Mouse (Mus musculus) erythroblast, embryonic 14.5 days (primary cell): Measurements from ENCODE around the gene Madd. TPM values are rescaled to one million over a fixed set of nuclear protein-coding genes. Genes with fewer than 3 reads are reported as not detected.

ENCODE experiments used
- H3K27me3 ChIP-seq: 2 replicates; pipeline ENCODE4 v1.6.1; 2012; ENCODE audit warnings: inconsistent platforms; ENCODE audit not compliant: control insufficient read depth
- H3K36me3 ChIP-seq: 2 replicates; pipeline ENCODE4 v1.6.1; 2012; ENCODE audit warnings: mild to moderate bottlenecking, inconsistent platforms; ENCODE audit not compliant: control insufficient read depth
- H3K4me1 ChIP-seq: 2 replicates; pipeline ENCODE4 v1.6.1; 2012; ENCODE audit warnings: inconsistent platforms; ENCODE audit not compliant: control insufficient read depth
- H3K4me3 ChIP-seq: replicated peaks from 2 replicates; pipeline ENCODE3; 2012; ENCODE audit warnings: moderate library complexity, mild to moderate bottlenecking, inconsistent platforms
- H3K9me3 ChIP-seq: 2 replicates; pipeline ENCODE4 v1.6.1; 2012; ENCODE audit warnings: low read length, inconsistent platforms, mixed read lengths; ENCODE audit not compliant: control insufficient read depth
- GATA1 ChIP-seq: IDR thresholded peaks from 2 replicates; pipeline ENCODE4 v1.6.1; 2012; ENCODE audit warnings: low read length, inconsistent platforms, mixed read lengths
- TAL1 ChIP-seq: IDR thresholded peaks from 3 replicates; pipeline ENCODE4 v1.6.1; 2012; ENCODE audit warnings: low read length, inconsistent platforms, mixed read lengths
- polyA plus RNA-seq: library from polyadenylated mRNA; stranded (reverse); fragments of >175 nt; gene quantifications from 2 replicates; pipeline ENCODE4 v1.2.3, GENCODE M21; 2012

Gene Madd
- polyA plus RNA-seq, 1 experiment, result 0.56 TPM

DNA sequence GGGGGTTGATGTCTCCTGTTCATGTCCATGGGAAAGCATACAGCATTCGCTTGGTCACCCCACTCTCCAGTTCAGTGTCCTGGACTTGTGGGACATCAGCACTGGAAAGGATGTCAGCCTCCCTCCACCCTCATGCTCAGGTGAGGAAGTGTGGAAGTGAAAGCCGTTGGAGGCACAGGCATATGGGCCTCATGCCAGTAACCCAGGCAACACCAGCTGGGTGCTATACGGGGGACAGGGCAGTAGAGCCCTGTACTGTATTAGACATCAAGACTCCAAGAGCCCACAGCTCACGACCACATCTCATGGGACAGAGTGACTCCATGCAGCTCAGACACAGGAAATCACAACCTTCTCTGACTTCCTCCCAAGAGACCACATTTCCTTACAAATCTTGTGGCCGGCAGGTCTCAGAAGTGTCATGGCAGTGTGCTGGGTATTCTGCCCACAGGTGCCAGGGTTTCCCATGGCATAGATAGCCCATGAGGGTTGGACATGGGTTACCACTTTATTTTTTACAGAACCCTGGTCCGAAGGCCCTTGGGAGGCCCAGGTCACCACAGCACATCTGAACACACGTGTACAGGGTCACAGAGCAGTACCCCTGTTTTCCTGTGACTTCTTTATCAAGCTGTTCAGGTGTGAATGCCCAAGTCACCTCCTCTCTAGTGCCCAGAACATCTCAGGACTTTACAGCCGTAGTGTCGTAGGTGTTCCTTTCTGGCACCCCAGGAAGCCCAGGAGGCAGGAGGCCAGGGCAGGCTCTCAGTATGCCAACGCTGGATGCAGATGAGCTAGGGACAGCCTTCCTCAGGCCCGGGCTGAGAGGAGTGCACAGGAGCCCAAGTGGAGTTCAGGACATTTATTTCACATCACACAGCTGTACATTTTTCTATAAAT is 46.9 kb downstream of the Madd start:
- Histone ChIP-seq H3K27me3 (no peaks in the 10 kb centered on the region), H3K4me1 (peaks cover 6% of the 10 kb centered on the region), H3K9me3 (no peaks in the 10 kb centered on the region), H3K4me3 (no peak overlapping the region), H3K36me3 (peaks cover 35% of the 10 kb centered on the region)
- TF ChIP-seq GATA1, result no peak
- no peak for TF ChIP-seq TAL1

DNA sequence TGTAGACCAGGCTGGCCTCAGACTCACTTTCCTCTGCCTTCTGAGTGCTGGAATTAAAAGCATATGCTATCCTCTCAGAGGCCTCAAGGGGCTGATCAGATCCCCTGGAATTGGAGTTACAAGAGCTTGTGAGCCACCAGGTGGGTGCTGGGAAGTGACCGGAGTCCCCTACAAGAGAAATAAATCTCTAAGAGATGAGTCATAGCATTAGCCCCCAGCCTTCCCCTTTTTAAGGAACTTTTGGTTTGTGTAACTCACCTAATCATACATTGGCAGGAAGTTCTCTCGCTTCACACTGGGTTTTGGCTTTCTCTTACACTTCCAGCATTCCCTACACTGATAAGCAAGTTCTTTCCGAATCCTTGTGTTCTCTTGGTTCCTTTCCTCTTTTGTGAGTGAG is 51.6 kb downstream of the Madd start:
- no peaks in the 10 kb centered on the region for H3K27me3 ChIP-seq
- H3K9me3 ChIP-seq, result no peaks in the 10 kb centered on the region
- peaks cover 3% of the 10 kb centered on the region; the same call in 1 of the 2 replicates for H3K36me3 ChIP-seq
- no peak overlapping the region for H3K4me3 ChIP-seq
- TF ChIP-seq TAL1 (no peak), GATA1 (no peak)
- H3K4me1 ChIP-seq, result no peaks in the 10 kb centered on the region

DNA sequence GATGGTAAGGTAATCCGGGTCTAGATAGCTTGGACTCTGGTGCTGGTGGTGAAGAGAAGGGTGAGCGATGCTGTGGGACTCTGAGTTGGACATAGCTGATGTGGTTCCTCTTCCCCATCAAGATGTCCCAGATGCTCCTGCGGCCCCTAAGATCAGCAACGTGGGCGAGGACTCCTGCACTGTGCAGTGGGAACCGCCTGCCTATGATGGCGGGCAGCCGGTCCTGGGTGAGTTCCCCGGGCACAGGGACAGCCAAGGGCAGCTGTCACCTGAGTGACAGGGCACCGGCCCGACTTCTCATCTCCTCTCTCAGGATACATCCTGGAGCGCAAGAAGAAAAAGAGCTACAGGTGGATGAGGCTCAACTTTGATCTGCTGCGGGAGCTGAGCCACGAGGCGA is 52.4 kb downstream of the Madd start:
- no peaks in the 10 kb centered on the region for H3K27me3 ChIP-seq
- TF ChIP-seq TAL1 (no peak), GATA1 (no peak)
- no peaks in the 10 kb centered on the region for H3K36me3 ChIP-seq
- H3K4me1 ChIP-seq, result no peaks in the 10 kb centered on the region
- no peak overlapping the region for H3K4me3 ChIP-seq
- no peaks in the 10 kb centered on the region for H3K9me3 ChIP-seq

DNA sequence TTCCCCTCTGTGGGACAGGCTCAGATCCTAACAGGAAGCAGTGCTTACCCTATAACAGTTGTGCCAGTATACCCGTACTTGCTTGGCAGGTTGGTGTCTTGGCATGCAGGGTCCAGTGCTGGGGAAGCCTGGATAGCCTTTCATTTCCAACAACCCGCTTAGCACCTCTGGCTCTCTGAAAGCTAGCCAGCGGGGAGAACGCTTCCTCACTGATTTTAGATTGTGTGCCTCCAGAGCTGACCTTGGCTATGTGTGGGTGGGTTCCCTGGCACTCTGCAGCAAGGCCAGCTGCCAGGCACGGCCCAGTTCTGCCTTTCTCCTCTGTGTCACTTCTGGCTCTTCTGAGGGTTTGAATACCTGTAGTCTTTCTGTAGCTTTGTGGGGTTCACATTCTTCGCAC is 53.5 kb downstream of the Madd start:
- Histone ChIP-seq H3K36me3 (no peaks in the 10 kb centered on the region), H3K4me3 (no peak overlapping the region), H3K27me3 (no peaks in the 10 kb centered on the region), H3K4me1 (no peaks in the 10 kb centered on the region), H3K9me3 (no peaks in the 10 kb centered on the region)
- TF ChIP-seq GATA1, result no peak
- no peak for TF ChIP-seq TAL1

DNA sequence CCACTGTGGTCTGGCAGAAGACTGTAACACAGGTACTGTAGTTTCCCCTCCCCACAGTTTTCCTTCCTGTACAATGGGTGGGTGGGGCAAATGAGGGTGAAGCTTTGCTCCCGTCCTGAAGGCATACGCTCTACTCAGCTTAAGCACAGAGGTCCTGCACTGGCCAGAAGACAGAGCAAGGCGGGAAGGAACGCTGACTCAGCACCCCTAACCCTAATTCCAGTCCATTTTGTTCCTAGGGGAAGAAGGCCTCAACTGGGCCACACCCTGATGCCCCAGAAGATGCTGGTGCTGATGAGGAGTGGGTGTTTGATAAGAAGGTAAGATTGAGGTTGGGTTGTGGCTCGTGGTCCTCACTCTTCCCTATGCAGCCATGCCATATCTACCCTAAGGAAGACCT is 54.9 kb downstream of the Madd start:
- no peaks in the 10 kb centered on the region for H3K36me3 ChIP-seq
- no peaks in the 10 kb centered on the region for H3K9me3 ChIP-seq
- no peak overlapping the region for H3K4me3 ChIP-seq
- no peaks in the 10 kb centered on the region for H3K4me1 ChIP-seq
- H3K27me3 ChIP-seq, result no peaks in the 10 kb centered on the region
- no peak for TF ChIP-seq TAL1
- TF ChIP-seq GATA1, result no peak

DNA sequence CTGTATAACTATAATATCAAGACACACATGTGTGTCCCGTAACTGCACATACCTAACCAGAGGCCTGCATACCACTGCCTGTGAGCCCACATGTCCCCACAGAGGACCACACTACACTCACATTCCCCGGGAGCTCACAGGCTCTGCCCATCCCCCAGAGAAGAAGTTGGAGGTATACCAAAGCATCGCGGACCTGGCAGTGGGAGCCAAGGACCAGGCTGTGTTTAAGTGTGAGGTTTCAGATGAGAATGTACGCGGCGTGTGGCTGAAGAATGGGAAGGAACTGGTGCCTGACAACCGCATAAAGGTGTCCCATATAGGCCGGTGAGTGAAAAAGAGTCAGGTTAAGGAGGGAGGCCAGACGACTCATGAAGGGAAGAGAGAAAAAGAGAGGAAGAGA is 58.5 kb downstream of the Madd start:
- H3K4me1 ChIP-seq, result no peaks in the 10 kb centered on the region
- TF ChIP-seq TAL1 (no peak), GATA1 (no peak)
- H3K27me3 ChIP-seq, result no peaks in the 10 kb centered on the region; the same call in none of the 2 replicates
- no peaks in the 10 kb centered on the region for H3K9me3 ChIP-seq
- H3K36me3 ChIP-seq, result no peaks in the 10 kb centered on the region
- no peak overlapping the region for H3K4me3 ChIP-seq

DNA sequence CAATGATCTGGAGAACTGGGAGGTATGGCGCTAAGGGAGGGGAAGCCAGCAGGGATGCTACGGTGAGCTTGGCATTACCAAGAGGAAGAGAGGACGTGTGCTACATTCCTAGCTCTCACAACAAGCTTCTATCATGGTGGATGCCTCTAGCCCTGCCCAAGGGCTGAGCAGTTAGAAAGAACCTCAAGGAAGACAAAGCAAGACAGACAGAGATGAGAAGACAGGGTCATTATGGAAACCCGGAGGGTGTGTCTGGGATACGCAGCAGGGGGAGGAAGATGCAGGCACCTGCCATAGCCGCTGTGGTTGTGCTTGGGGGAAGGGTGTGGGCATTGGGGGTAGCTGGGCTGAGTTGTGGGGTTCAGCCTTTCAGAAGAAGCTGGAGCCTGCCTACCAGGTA is 60.1 kb downstream of the Madd start:
- H3K4me1 ChIP-seq, result peaks cover 4% of the 10 kb centered on the region
- no peaks in the 10 kb centered on the region for H3K9me3 ChIP-seq
- no peak overlapping the region for H3K4me3 ChIP-seq
- TF ChIP-seq TAL1, result no peak
- no peak for TF ChIP-seq GATA1
- no peaks in the 10 kb centered on the region; the same call in none of the 2 replicates for H3K27me3 ChIP-seq
- no peaks in the 10 kb centered on the region for H3K36me3 ChIP-seq

DNA sequence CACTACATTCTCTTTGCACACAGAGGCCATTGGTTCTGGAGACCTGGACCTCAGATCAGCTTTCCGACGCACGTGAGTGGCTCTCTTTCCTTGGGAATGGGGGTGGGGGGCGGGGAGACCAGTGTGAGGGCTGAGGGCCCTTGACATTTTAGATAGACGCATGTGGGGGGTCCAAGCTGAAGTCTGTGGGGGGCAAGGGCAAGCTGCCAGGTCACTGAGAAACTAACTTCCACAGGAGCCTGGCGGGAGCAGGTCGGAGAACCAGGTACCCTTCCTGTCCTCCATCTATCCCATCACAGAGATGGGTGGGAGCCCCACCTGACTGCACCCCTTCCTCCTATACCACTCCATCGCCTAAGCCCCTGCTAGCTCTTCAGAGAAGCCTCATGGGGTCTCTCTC is 62.1 kb downstream of the Madd start:
- H3K27me3 ChIP-seq, result no peaks in the 10 kb centered on the region; the same call in none of the 2 replicates

DNA sequence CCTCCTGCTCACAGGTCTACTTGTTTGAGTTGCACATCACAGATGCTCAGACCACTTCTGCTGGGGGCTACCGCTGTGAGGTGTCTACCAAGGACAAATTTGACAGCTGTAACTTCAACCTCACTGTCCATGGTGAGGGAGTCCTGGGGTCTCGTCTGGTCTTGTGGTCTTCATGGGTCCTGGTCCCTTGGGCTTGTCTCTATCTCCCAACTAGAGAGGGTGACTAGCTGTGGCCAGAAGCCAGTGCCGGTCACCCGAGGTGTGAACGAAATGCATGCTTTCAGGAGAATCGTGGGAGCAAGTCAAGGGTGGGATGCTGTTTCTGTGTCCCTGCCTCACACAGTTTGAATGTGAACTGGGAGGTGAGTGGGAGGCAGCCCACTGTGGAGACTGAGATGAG is 62.6 kb downstream of the Madd start:
- Histone ChIP-seq H3K36me3 (no peaks in the 10 kb centered on the region), H3K4me3 (no peak overlapping the region), H3K9me3 (no peaks in the 10 kb centered on the region), H3K4me1 (peaks cover 4% of the 10 kb centered on the region), H3K27me3 (no peaks in the 10 kb centered on the region; the same call in none of the 2 replicates)
- TF ChIP-seq TAL1 (no peak), GATA1 (no peak)

More for the DNA sequence above, 62.1 kb downstream of the Madd start:
- Histone ChIP-seq H3K9me3 (no peaks in the 10 kb centered on the region), H3K4me3 (no peak overlapping the region), H3K4me1 (peaks cover 4% of the 10 kb centered on the region), H3K36me3 (no peaks in the 10 kb centered on the region)
- TF ChIP-seq TAL1, result no peak
- no peak for TF ChIP-seq GATA1

DNA sequence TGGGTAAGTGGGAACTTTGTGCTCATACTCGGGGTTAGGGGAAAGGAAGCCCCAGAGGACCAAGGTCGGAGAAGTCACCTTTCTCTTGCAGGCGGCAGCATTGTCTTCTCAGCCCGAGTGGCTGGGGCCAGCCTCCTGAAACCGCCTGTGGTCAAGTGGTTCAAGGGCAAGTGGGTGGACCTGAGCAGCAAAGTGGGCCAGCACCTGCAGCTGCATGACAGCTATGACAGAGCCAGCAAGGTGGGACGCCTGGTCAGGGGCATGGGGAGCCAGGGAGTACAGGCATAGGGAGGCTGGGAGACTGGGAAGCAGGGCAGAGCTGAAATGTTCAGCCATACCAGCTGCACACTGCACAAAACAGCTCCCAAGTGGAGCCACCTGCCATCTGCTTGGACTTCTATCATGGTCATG is 63.4 kb downstream of the Madd start:
- H3K27me3 ChIP-seq, result no peaks in the 10 kb centered on the region; the same call in none of the 2 replicates
- H3K4me1 ChIP-seq, result peaks cover 6% of the 10 kb centered on the region

More for the DNA sequence above, 63.4 kb downstream of the Madd start:
- no peaks in the 10 kb centered on the region for H3K9me3 ChIP-seq
- no peaks in the 10 kb centered on the region for H3K36me3 ChIP-seq
- no peak overlapping the region for H3K4me3 ChIP-seq
- TF ChIP-seq TAL1, result no peak
- no peak for TF ChIP-seq GATA1
